Mouse (Mus musculus) kidney, adult 2 months (tissue): ENCODE data around the gene Vmn2r40. TPM values are rescaled to one million over a fixed set of nuclear protein-coding genes. Genes with fewer than 3 reads are reported as not detected.
"Not testable (repeated sequence)": the region's sequence is repeated elsewhere in the genome, so short reads cannot be mapped to it uniquely, and the experiment has no call there.

ENCODE experiments used
- DNase-seq: peaks from one replicate; pipeline ENCODE4 v3.0.0; 2021
- H3K27ac ChIP-seq: fragments of 200-500 bp; 2 replicates; pipeline ENCODE4 v1.5.1; 2012; ENCODE audit warnings: low read depth, low read length, control low read depth, inconsistent platforms; ENCODE audit not compliant: insufficient read depth
- H3K27me3 ChIP-seq: fragments of 200-500 bp; replicated peaks from 2 replicates; pipeline ENCODE4 v1.6.1; 2012; ENCODE audit warnings: mild to moderate bottlenecking, moderate library complexity, low read length, inconsistent platforms; ENCODE audit not compliant: control insufficient read depth, insufficient read depth
- H3K36me3 ChIP-seq: fragments of 200-500 bp; 2 replicates; pipeline ENCODE4 v1.6.1; 2012; ENCODE audit warnings: mild to moderate bottlenecking, moderate library complexity, low read length, inconsistent platforms; ENCODE audit not compliant: control insufficient read depth, insufficient read depth
- H3K4me1 ChIP-seq: fragments of 200-500 bp; 2 replicates; pipeline ENCODE4 v1.6.1; 2011; ENCODE audit warnings: low read length; ENCODE audit not compliant: control insufficient read depth, insufficient read depth
- H3K4me3 ChIP-seq: fragments of 200-500 bp; 2 replicates; pipeline ENCODE4 v1.5.1; 2011; ENCODE audit warnings: mild to moderate bottlenecking, low read depth, low read length, control low read depth; ENCODE audit not compliant: insufficient read depth
- WGBS: fragments of 180-500 bp; shearing (Covaris S2); methylation state at CpG from one replicate; pipeline ENCODE4 v1.1.7; 2018; 5-methylcytosine and 5-hydroxymethylcytosine counted together
- polyA plus RNA-seq: library from polyadenylated mRNA; depleted of rRNA; stranded (reverse); fragments of >200 nt; gene quantifications from 2 replicates; pipeline ENCODE4 v1.2.3, GENCODE M21; 2012; rRNA removed

Vmn2r40 gene
- polyA plus RNA-seq = not detected in 2 replicates

- H3K4me3 ChIP-seq, H3K4me1 ChIP-seq, DNase-seq, H3K27ac ChIP-seq, H3K36me3 ChIP-seq, H3K27me3 ChIP-seq: not testable (repeated sequence)
- no CpG with 5 or more reads among the region's 1 CpGs for WGBS
These were observed at the start of gene Vmn2r40 for GRCm38 (mm10) chr7:8931335-8931734. TSS of gene Vmn2r40 (minus strand) at chr7:8931435.

Other genes with a start within 250 kb of the Vmn2r40 start
- gene Vmn2r39, start 99.4 kb upstream of the Vmn2r40 start, polyA plus RNA-seq = not detected in 2 replicates
- gene Vmn2r38, start 166.4 kb upstream of the Vmn2r40 start, polyA plus RNA-seq = not detected in 2 replicates